Mouse (Mus musculus) heart, embryonic 16.5 days (tissue): Measurements from ENCODE around the gene Impg1. TPM values are rescaled to one million over a fixed set of nuclear protein-coding genes. Genes with fewer than 3 reads are reported as not detected.

Experiments
- ATAC-seq: fragments of 200-750 bp; cut with Nextera tagmentation; replicated peaks from 2 replicates; pipeline ENCODE4 v1.8.0; 2017; ENCODE audit warnings: moderate number of reproducible peaks; ENCODE audit not compliant: insufficient read depth, low FRiP score; ENCODE audit errors: extremely low read depth
- H3K27ac ChIP-seq: fragments of 300-500 bp; sonication (generic); 2 replicates; pipeline ENCODE4 v1.5.1; 2014; ENCODE audit warnings: mild to moderate bottlenecking, low read length, control low read depth, moderate library complexity
- H3K27me3 ChIP-seq: fragments of 300-500 bp; sonication (generic); 2 replicates; pipeline ENCODE4 v1.6.1; 2014; ENCODE audit warnings: low read length, mixed read lengths; ENCODE audit not compliant: control insufficient read depth, insufficient read depth
- H3K36me3 ChIP-seq: fragments of 300-500 bp; sonication (generic); 2 replicates; pipeline ENCODE4 v1.6.1; 2014; ENCODE audit not compliant: control insufficient read depth, insufficient read depth
- H3K4me1 ChIP-seq: fragments of 300-500 bp; sonication (generic); 2 replicates; pipeline ENCODE4 v1.6.1; 2014; ENCODE audit warnings: low read length, mixed read lengths; ENCODE audit not compliant: control insufficient read depth, insufficient read depth
- H3K4me2 ChIP-seq: fragments of 300-500 bp; sonication (generic); 2 replicates; pipeline ENCODE4 v1.6.1; 2014; ENCODE audit warnings: low read depth, mild to moderate bottlenecking, control low read depth, low read length
- H3K4me3 ChIP-seq: fragments of 300-500 bp; sonication (generic); 2 replicates; pipeline ENCODE4 v1.5.1; 2014; ENCODE audit warnings: mild to moderate bottlenecking, control low read depth, low read length
- H3K9ac ChIP-seq: fragments of 300-500 bp; sonication (generic); 2 replicates; pipeline ENCODE4 v1.6.1; 2014; ENCODE audit warnings: low read length, control low read depth
- H3K9me3 ChIP-seq: fragments of 300-500 bp; sonication (generic); replicated peaks from 2 replicates; pipeline ENCODE4 v1.6.1; 2016; ENCODE audit warnings: low read length; ENCODE audit not compliant: control insufficient read depth
- WGBS: fragments of 180-500 bp; shearing (Covaris S2); extraction: QIAGEN DNeasy Blood & Tissue Kit; methylation state at CpG from one replicate; pipeline ENCODE4 v1.1.7; 2014; 5-methylcytosine and 5-hydroxymethylcytosine counted together
- polyA plus RNA-seq: library from polyadenylated mRNA; unstranded; fragments of >200 nt; fragmentation: Nextera tagmentation; extraction: Ambion mirVana; gene quantifications from 2 replicates; pipeline ENCODE4 v1.2.1, GENCODE M21; 2015

Gene Impg1
- 0.04 TPM in 1 of 2 replicates, not detected in the other for polyA plus RNA-seq

- no peak within 1 kb of the TSS for H3K27ac ChIP-seq
- no peak within 1 kb of the TSS for H3K4me2 ChIP-seq
- no peak within 1 kb of the TSS for H3K4me3 ChIP-seq
- H3K36me3 ChIP-seq = no peaks in the 10 kb centered on the region
- H3K9me3 ChIP-seq = no peaks in the 10 kb centered on the region
- H3K9ac ChIP-seq = no peak within 1 kb of the TSS
- no peak for ATAC-seq
- no peaks in the 10 kb centered on the region for H3K4me1 ChIP-seq
- no peaks in the 10 kb centered on the region for H3K27me3 ChIP-seq
- 20% methylated on average over 6 of the region's 6 CpGs for WGBS
Observed at GRCm38 (mm10) chr9:80465381-80465780, at the start of gene Impg1. TSS of gene Impg1 (minus strand) at chr9:80465481.

DNA sequence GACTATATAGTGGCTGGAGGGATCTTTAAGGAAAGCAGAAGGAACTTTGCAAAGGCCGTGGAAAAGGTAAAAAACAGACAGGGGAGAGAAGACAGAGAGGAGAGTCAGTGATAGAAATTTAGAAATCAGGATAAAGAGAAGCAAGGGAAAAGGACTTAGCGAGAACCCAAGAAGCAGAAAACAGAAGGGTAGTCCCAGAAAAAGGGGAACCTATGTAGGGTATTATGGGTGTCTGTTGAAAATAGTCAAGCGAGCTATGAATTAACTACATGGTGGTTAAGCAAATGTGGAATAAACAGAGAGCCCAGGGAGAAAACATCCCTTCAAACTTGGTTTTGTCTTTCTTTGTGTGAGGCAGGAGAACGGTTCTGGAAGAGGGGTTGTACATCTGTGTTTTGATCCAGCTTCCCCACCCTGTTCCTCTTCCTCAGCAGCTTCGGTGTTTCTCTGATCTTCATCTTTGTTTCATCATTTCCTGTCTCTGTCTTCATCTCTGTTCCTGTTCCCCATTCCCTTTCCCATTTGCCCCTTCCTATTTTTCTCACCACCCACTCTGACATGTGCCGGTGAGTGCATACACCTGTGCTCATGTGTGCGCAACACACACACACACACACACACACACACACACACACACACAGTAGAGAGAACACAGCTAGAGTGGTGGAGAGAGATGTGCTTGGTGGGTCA, 44.3 kb upstream of the Impg1 start:
- Histone ChIP-seq H3K36me3 (no peaks in the 10 kb centered on the region), H3K4me3 (no peak overlapping the region), H3K27ac (no peak overlapping the region), H3K27me3 (no peaks in the 10 kb centered on the region), H3K4me1 (no peaks in the 10 kb centered on the region), H3K9me3 (no peaks in the 10 kb centered on the region), H3K4me2 (no peak overlapping the region), H3K9ac (no peak overlapping the region)
- no peak for ATAC-seq
- 86% methylated on average over 7 of the region's 7 CpGs for WGBS

DNA sequence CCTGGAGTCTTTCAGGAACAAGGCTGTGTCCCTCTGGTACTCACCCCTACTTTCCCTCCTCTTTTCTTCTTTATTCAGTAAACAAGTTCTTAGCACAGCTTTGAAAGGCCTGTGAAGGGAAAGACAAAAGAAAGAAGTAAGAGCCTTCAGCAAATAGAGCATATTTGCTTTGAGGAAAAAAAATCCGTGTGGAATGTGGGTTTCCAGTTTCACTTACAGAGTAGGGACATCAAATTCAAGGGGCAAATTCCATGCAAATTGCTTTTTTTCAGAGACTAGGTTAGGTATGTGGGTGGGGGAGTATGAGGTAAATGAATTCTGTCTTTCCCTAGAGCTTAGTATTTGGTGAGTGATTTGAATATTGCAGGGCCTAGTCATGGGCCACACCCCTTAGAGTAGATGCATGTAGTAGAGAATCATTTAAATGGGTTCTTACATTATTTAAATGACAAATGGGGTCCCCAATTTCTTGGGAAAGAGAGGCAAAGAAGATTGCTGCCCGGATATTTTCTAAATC, 39.3 kb upstream of the Impg1 start:
- no peak overlapping the region for H3K27ac ChIP-seq
- no peak for ATAC-seq
- no peak overlapping the region for H3K4me3 ChIP-seq
- H3K4me1 ChIP-seq = no peaks in the 10 kb centered on the region
- no peaks in the 10 kb centered on the region for H3K9me3 ChIP-seq
- 53% methylated on average over 2 of the region's 2 CpGs for WGBS
- H3K27me3 ChIP-seq = no peaks in the 10 kb centered on the region
- no peak overlapping the region for H3K9ac ChIP-seq
- H3K4me2 ChIP-seq = no peak overlapping the region
- no peaks in the 10 kb centered on the region for H3K36me3 ChIP-seq

DNA sequence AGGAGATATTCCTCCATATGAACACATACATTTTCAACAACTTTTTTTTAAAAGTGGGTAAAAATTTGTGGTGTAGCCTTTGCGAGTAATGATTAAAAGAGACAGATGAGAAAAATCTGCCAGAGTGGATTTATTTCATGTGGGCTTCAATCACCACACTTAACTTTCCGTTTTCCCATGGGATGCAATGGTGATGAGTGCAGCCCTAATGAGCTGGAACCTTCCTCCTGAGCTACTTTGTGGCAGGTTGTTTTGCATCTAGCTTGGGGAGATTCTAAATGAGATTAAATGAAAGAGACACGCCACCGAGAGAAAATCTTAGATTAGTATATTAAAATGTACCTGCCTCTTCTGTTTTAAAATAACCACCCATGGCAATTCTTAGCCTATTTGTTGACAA, 26.3 kb upstream of the Impg1 start:
- WGBS = 79% methylated on average over 4 of the region's 4 CpGs
- Histone ChIP-seq H3K27ac (no peak overlapping the region), H3K4me2 (no peak overlapping the region), H3K36me3 (no peaks in the 10 kb centered on the region), H3K27me3 (no peaks in the 10 kb centered on the region), H3K9ac (no peak overlapping the region), H3K4me3 (no peak overlapping the region), H3K4me1 (no peaks in the 10 kb centered on the region), H3K9me3 (no peaks in the 10 kb centered on the region)
- ATAC-seq = no peak

- H3K4me2 ChIP-seq = no peak overlapping the region
- H3K4me1 ChIP-seq = no peaks in the 10 kb centered on the region
- H3K27me3 ChIP-seq = no peaks in the 10 kb centered on the region
- no peak overlapping the region for H3K4me3 ChIP-seq
- no peak overlapping the region for H3K9ac ChIP-seq
- no peaks in the 10 kb centered on the region for H3K36me3 ChIP-seq
- 49% methylated on average over 4 of the region's 4 CpGs for WGBS
- no peak overlapping the region for H3K27ac ChIP-seq
- no peaks in the 10 kb centered on the region for H3K9me3 ChIP-seq
- no peak for ATAC-seq
Observed at GRCm38 (mm10) chr9:80460420-80460819, 4.9 kb downstream of the Impg1 start.

DNA sequence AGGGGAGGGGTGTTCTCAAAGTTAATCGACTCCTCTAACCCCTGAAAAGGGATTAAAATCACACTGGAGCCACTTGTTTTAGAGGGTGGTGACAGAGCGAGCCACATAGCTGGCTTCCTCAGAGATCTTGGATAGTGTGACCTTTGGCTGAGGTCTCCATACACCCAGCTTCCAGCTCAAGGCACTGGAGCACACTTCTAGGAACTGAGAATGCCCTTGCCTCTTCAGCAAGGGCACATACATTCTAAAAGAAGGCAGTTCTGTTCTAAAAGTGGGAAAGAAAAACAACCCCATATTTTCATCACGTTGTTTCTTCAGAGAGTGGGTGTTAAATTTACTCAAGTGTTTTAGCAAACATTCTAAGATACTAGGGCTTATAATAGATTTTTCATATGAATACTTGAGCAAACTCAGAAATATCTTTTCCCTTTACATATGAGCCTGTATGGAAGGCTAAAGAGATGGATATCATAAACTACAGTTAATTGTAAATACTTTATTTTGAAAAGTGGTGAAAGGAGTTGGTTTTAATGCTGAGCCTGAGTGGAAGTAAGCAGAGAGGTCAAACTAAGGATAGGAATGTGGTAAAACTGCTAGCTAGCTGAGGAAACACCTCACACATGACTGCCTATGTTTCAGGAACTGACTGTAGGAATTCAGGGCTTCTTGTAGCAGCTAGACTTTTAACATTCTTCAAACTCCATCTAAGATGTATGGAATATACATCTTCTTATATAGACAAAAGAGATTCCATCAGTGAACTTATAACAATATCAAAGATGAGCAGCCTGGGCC, 14.6 kb downstream of the Impg1 start:
- Histone ChIP-seq H3K27me3 (no peaks in the 10 kb centered on the region), H3K4me1 (peaks cover 3% of the 10 kb centered on the region; the same call in 1 of the 2 replicates), H3K9ac (no peak overlapping the region), H3K36me3 (no peaks in the 10 kb centered on the region), H3K9me3 (no peaks in the 10 kb centered on the region), H3K4me3 (no peak overlapping the region), H3K4me2 (no peak overlapping the region), H3K27ac (no peak overlapping the region)
- WGBS = 28% methylated on average over 3 of the region's 3 CpGs
- no peak for ATAC-seq

- Histone ChIP-seq H3K4me1 (no peaks in the 10 kb centered on the region), H3K36me3 (no peaks in the 10 kb centered on the region), H3K27me3 (no peaks in the 10 kb centered on the region), H3K9me3 (no peaks in the 10 kb centered on the region), H3K27ac (no peak overlapping the region), H3K9ac (no peak overlapping the region), H3K4me3 (no peak overlapping the region), H3K4me2 (no peak overlapping the region)
- 55% methylated on average over 5 of the region's 5 CpGs for WGBS
- ATAC-seq = no peak
Observed at GRCm38 (mm10) chr9:80441096-80441710, 24.1 kb downstream of the Impg1 start.

GRCm38 (mm10) chr9:80391404-80391803, 73.9 kb downstream of the Impg1 start:
- Histone ChIP-seq H3K36me3 (no peaks in the 10 kb centered on the region), H3K27me3 (no peaks in the 10 kb centered on the region), H3K4me1 (0 out of 2 replicates have a peak, but pooled peaks cover 4% of the 10 kb centered on the region), H3K27ac (no peak overlapping the region), H3K9ac (no peak overlapping the region), H3K4me2 (no peak overlapping the region), H3K9me3 (no peaks in the 10 kb centered on the region), H3K4me3 (no peak overlapping the region)
- ATAC-seq = no peak
- 75% methylated on average over 3 of the region's 3 CpGs for WGBS

DNA sequence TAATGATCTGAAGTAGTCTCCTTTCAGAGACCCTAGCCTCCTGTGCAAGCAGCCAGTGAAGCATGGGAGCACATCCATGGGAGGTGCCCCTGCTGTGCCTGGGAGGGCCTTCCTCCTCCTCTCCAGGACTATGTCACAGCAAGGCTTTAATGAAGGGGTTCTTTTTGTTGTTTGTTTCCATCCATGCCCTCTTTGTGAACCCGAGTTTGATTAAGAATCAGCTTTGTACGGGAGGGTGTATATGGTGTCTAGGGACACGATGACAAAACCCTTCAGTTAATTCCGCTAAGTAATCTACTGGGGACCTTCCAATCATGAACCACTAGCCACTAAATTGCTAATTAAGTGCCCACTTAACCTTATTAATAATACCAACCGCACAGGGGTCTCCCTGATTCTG, 74.3 kb downstream of the Impg1 start:
- no peak overlapping the region for H3K4me3 ChIP-seq
- no peaks in the 10 kb centered on the region for H3K9me3 ChIP-seq
- no peaks in the 10 kb centered on the region for H3K27me3 ChIP-seq
- H3K27ac ChIP-seq = no peak overlapping the region
- no peaks in the 10 kb centered on the region for H3K36me3 ChIP-seq
- no peak overlapping the region for H3K4me2 ChIP-seq
- no peak for ATAC-seq
- H3K9ac ChIP-seq = no peak overlapping the region
- H3K4me1 ChIP-seq = 0 out of 2 replicates have a peak, but pooled peaks cover 6% of the 10 kb centered on the region
- WGBS = 51% methylated on average over 5 of the region's 5 CpGs
